Mouse (Mus musculus) embryonic fibroblast, embryonic 13.5 days (primary cell): ENCODE measurements around the gene Wdr74.

Experiments
- CTCF ChIP-seq: IDR thresholded peaks from 2 replicates; pipeline ENCODE4 v1.5.1; 2011; ENCODE audit warnings: mild to moderate bottlenecking, control low read depth, low read length, moderate library complexity, borderline replicate concordance; ENCODE audit not compliant: insufficient read depth
- POLR2A ChIP-seq: IDR thresholded peaks from 2 replicates; pipeline ENCODE4 v1.6.1; 2011; ENCODE audit warnings: low read depth, mild to moderate bottlenecking, control low read depth, low read length, moderate library complexity

DNA sequence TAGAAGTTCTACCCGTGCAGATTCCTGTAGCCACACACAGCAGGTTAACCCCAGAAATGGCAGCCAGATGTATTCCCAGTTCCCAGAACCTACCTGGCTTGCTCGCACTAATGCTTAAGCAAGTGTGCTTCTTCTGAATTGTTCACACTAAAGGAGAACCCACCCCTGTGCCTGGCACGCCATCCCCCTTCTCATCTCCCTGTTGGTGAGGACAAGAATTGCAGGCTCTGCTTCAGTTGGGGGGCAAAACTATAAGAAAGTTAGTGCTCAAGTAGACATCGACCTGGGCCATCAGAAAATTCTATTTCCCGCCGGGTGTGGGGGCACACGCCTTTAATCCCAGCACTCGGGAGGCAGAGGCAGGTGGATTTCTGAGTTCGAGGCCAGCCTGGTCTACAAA is 36.0 kb upstream of the Wdr74 start:
- no peak for TF ChIP-seq POLR2A
- no peak for TF ChIP-seq CTCF
